Mouse (Mus musculus) heart, adult 18-20 months (tissue): Measurements from ENCODE around the gene Slc16a3. TPM values are rescaled to one million over a fixed set of nuclear protein-coding genes. Genes with fewer than 3 reads are reported as not detected.

Experiments used
- DNase-seq, 2 experiments: peaks; one replicate each; pipeline ENCODE4 v3.0.0; 2021 to 2022; ENCODE audit warnings: mixed read lengths in 1 of 2
- total RNA-seq, 2 experiments: library from RNA; stranded (reverse); gene quantifications; 2 replicates each; pipeline ENCODE4 v1.2.3; 2021

Gene Slc16a3
- total RNA-seq, 2 experiments from 2014 or later = 0.77 to 0.87 TPM

DNA sequence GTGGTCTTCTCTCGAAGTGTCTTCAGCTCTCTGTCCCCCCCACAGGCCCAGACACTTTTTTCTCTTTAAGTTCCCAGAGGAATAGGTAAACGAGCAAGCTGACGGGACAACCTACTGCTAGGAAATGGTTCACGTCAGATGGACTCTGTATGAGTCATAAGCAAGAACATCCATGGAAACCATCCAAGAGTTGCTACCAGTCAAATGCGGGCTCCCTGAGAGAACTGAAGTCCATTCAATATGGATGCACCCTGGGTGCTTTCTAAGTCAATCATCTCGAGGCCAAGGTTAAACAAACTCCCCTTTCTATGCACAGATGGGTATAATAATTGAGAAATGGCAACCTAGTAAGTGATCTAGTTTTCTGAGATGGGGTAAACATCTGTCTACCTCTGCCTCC, 25.0 kb downstream of the Slc16a3 start:
- DNase-seq = no peak

DNA sequence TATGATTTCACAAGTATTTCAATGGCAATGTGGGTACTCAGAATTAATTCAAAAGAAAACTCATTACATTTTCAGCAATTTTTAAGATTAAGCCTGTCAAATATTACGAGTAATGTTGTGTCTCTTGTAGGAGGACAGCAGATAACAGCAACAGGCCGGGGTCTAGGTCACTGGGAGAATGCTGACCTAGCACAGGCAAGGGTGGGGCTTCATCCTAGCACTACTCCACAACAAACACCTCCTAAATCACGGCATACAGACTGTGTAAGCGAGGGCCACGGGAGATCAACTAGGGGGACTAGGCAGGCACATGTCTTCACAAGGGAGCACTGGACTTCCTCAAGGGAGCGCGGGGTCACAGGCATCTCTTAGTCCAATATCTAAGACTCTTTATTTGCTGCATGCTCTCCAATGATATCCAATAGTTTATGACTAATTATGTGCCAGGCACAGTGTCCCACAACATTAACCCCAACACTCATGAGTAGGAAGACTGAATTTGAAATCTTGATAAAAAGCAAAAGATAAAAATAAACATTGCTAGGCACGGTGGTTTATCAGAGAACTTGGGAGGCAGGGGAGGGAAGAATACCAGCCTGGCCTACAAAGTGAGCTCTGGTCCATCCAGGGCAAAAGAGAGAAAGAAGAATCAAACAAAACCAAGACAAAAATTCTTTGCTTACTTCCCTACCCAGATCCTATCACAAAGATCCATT, 31.6 kb downstream of the Slc16a3 start:
- DNase-seq = no peak

DNA sequence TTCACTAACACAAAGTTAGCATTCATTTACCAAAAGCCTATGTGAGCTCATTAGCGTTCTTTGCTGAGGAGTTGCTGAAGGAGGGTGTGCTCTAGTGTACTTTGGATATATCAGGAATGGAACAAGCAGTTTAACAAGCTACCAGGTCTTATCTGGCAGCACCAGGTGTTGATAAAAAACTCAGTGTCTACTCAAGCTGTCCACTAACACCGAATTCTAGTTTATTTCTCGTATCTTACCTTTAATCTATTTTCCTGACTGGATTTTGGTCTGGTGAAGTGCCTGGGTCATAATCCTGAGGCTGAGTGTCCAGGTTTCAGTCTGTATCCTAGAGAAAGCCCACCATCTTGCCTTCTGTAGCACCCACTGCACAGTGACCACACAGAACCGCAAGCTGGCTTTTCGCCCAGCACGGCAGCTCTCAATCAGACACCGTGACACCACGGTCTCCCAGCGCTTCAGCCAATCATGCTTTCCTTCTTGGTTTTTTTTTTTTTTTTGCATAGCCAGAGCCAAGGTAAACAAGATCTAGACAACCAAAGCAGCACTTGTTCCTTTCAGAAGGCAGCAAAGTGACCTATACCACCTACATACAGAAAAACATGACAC, 32.3 kb downstream of the Slc16a3 start:
- DNase-seq = peak; percentile 43 to 65

- no peak for DNase-seq
Measured at GRCm38 (mm10) chr11:120981661-120982060, 33.4 kb downstream of the Slc16a3 start.

- no peak for DNase-seq
Measured at GRCm38 (mm10) chr11:120982459-120982858, 34.2 kb downstream of the Slc16a3 start.

- peak in 1 of 2 experiments; percentile 46 for DNase-seq
Measured at GRCm38 (mm10) chr11:120984448-120985330, 36.4 kb downstream of the Slc16a3 start.

DNA sequence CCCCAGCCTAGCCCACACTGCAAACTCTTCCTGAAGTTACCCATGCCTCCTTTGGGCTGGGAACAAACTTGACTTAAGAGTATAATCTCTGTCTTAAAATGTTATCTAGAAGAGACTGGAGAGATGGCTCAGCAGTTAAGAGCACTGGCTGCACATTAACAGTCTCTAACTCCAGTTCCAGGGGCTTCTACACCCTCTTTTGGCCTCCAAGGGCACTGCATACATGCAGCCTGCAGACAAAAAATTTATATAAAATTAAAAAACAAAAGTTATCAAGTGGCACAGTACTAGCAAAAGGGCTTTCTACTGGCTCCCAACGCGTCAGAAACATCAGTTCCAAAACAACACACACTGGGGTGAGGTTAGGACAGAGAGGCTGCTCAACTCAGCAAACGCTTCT, 39.3 kb downstream of the Slc16a3 start:
- DNase-seq = no peak

GRCm38 (mm10) chr11:120988410-120988809, 40.1 kb downstream of the Slc16a3 start:
- DNase-seq = no peak

GRCm38 (mm10) chr11:120989523-120989922, 41.2 kb downstream of the Slc16a3 start:
- DNase-seq = no peak

DNA sequence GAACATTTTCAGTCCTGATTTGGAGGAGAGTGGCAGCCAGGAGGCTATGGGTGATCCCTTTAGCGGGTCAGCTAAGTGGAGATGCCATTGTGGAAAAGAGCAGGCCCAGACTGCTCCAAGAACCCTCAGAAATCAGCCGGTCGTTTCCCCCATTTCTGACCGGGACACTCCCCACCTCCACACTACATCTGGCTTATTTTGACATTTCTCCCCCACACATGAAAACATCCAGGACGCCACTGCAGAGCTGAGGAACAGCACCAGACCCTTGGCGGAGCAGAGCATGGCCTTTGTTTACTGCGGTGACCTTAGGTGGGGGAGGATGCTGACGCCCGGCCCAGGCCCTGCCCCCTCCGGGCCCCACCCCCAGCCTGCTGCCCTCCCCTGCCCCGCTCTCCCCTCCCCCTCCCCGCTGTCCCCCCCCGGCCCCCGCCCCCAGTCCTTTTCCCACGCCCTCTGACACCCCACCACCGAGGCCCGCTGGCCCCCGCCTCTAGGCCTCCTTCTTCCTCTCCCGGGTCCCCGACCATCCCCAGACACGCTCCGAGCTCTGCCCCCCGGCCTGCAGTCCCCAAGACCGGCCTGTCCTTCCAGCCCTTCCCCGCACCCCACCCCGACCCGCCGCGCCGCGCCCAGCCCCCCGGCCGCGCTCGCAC, 42.0 kb downstream of the Slc16a3 start:
- peak; percentile 66 to 68 for DNase-seq

- DNase-seq = peak; percentile 97 to 100
Measured at GRCm38 (mm10) chr11:120990951-120991526, 42.8 kb downstream of the Slc16a3 start, which contains the start of gene Csnk1d. Gene Csnk1d, minus strand, starts transcription at chr11:120991330.

GRCm38 (mm10) chr11:120991791-120992190, 43.5 kb downstream of the Slc16a3 start:
- peak; percentile 79 to 83 for DNase-seq

DNA sequence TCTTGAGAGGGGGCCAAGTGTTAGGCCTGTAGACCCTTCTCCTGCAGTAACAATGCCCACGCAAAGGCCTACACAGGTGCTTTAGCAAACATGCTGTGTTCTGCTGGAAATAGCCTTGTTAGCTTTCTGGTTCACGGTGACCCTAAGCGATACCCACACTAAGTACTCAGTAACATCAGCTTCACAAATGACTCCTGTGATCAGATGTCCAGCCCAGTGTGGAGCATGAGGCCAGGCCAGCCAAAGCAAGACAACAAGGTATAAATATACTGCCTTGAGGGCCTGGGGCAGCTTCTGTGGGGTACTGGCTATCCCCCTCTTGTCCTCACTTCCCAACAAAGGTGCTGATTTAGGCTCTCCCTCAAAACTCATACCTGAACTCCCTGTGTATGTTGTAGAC, 44.8 kb downstream of the Slc16a3 start:
- DNase-seq = no peak

DNA sequence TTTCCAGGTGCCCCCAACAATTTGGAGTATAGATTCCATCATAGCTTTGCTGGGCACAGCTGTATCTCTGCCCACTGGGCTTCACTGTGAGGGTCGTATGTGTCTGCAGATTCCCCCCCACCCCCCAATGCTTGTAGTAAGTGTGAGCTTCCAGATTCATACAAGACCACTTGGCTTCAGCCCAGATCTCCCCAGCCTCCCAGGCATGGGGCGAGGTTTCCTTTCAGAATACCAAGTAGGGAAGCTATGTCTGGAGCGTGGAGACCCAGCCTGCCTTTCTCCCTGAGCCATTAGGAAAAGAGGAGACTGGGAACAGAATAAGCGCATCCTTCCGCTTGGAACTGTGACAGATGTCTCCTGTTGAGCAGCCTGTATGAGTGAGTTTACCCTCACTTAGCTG, 45.3 kb downstream of the Slc16a3 start:
- DNase-seq = no peak

DNA sequence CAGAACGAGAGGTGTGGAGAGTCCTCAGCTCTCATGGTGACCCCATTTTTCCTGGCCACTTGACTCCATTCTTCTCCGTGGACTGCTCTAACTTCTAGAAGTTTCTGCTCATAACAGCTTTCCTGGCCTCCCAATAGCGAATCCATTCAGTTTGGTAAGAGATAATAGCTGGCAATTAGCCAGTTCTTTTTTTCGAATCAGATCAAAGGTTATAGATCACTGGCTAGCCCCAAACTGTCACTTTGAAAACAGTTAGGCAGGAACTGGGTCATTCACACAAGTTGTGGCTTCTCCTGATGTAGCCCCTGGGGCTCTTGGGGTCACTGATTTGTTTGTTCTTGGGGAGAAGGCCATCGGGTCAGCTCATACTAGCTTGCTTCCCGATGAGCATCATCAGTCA, 46.5 kb downstream of the Slc16a3 start:
- no peak for DNase-seq

GRCm38 (mm10) chr11:121001966-121002365, 53.7 kb downstream of the Slc16a3 start:
- peak; percentile 56 to 61 for DNase-seq

- DNase-seq = no peak
Measured at GRCm38 (mm10) chr11:121004281-121004680, 56.0 kb downstream of the Slc16a3 start.

GRCm38 (mm10) chr11:121006184-121006583, 57.9 kb downstream of the Slc16a3 start:
- no peak for DNase-seq

GRCm38 (mm10) chr11:121010044-121010755, 61.9 kb downstream of the Slc16a3 start:
- DNase-seq = no peak
